Mouse (Mus musculus) gastrocnemius, adult 2 months (tissue): ENCODE data around the gene Slc7a15. TPM values are rescaled to one million over a fixed set of nuclear protein-coding genes. Genes with fewer than 3 reads are reported as not detected.

Experiments
- DNase-seq: peaks from one replicate; pipeline ENCODE4 v3.0.0; 2022
- H3K27ac ChIP-seq: fragments of 200-600 bp; 2 replicates; pipeline ENCODE4 v1.8.1; 2022; ENCODE audit warnings: mild to moderate bottlenecking
- H3K4me3 ChIP-seq: fragments of 200-600 bp; 2 replicates; pipeline ENCODE4 v1.8.1; 2022; ENCODE audit warnings: mild to moderate bottlenecking, moderate library complexity
- CTCF ChIP-seq: fragments of 200-600 bp; IDR thresholded peaks from 2 replicates; pipeline ENCODE4 v1.8.1; 2022; ENCODE audit warnings: antibody characterized with exemption, mild to moderate bottlenecking, moderate library complexity
- intact Hi-C: fragments of 180-260 bp; cut with DNase I; formaldehyde crosslinking; loops from one replicate; pipeline ENCODE4 v1.15.1; 2025
- total RNA-seq, 2 experiments: library from RNA; stranded (reverse); gene quantifications; 2 replicates each; pipeline ENCODE4 v1.2.3; 2021

Slc7a15 gene
- total RNA-seq, 2 experiments from 2014 or later: not detected

DNA sequence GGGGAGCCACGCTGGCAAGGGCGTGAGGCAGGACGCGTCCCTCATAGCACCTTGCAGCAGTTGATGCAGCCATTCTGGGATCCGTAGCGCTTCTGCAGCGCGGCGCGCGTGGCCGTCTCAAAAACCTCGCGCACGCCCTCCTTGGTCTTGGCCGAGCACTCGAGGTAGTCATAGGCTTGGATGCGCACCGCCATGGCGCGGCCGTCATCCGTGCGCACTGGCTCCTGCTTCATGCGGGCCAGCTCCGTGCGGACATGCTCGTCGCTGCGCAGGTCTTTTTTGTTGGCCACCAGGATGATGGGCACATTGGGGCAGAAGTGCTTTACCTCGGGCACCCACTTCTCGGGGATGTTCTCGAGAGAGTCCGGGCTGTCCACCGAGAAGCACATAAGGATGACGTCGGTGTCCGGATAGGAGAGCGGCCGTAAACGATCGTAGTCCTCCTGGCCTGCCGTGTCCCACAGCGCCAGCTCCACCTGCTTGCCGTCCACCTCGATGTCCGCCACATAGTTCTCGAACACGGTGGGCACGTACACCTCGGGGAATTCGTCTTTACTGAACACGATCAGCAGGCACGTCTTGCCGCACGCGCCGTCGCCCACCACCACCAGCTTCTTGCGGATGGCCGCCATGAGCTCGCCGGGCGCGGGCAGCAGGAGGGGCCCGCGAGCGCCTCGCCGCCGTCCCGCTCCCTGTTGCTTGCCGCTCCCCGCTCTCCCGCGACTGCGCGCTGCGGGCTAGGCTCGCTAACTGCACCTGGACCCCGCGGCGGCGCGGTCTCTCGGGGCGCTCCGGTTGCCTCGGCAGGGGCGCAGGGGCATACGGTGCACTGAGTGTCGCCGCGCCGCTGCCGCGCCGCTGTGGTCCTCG lies 99.6 kb downstream of the Slc7a15 start:
- Histone ChIP-seq H3K27ac (peak overlapping the region; percentile 100), H3K4me3 (peak overlapping the region; percentile 85)
- peak; percentile 74 for DNase-seq
- TF ChIP-seq CTCF: no peak; the same call in 1 of the 2 replicates
- intact Hi-C loops: no loop called here

DNA sequence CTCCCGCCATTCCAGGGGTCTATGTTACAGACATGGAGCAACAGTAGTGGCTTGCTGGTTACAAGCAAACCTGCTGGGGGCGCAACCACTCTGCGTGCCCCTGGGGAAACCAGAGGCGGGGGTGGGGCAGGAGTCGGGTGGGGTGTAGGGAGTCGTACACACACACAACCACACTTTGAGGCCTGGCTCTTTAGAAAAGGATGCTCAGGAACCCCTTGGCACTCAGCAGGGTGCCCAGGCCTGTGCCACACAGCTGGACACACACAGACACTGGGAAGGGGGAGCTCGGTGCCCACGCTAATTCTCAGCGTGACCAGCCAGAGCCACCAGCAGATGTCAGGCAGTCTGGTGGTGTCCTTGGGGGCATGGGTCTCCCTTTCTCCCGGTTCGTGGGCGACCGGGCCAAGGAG lies 100.3 kb downstream of the Slc7a15 start:
- H3K4me3 ChIP-seq: peak overlapping the region; percentile 85
- intact Hi-C loops: no loop called here
- DNase-seq: peak; percentile 61
- peak; percentile 41 for TF ChIP-seq CTCF
- peak overlapping the region; percentile 100 for H3K27ac ChIP-seq

DNA sequence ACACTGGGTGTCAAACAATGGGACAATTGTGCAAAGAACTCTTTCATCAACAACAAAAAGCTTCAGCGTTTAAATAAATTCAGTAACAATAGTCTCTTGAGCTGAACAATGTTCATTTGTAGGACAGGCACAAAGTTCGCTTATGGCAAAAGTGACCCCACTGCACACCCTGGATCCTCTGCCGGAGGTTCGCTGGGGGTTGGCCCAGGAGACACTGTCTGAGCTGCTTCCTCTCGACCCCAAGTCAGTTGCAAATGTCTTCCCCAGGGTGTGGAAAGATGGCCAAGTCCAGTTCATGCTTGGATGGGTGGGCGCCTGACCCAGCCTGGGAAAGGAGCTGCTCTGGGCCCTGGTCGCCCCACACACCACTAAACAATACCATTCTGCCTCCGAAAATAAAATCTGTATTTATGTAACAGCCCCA lies 100.7 kb downstream of the Slc7a15 start:
- TF ChIP-seq CTCF: no peak
- peak; percentile 43 for DNase-seq
- Histone ChIP-seq H3K4me3 (peak overlapping the region; percentile 85), H3K27ac (peak overlapping the region; percentile 100)
- intact Hi-C loops: no loop called here

DNA sequence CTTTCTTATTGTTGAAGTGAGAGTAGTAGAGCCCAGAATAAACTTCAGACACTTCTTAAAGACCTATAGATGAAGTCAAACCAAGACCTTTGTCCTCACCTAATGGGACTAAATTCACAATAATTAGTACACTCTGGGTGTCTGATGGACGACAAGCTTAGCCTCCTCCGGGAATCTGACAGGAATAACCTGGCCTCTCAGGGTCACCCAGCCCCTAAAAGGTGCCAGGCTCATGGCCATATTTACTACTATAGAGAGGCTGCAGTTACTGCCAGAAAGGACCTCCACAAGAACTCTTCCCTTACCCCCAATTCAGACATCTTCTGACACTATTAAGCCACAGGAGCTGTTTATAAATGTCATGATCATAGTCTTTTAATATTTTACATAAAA lies 101.6 kb downstream of the Slc7a15 start:
- Histone ChIP-seq H3K4me3 (peak overlapping the region; percentile 85), H3K27ac (peak overlapping the region; percentile 100)
- intact Hi-C loops: no loop called here
- TF ChIP-seq CTCF: no peak
- DNase-seq: peak; percentile 8

DNA sequence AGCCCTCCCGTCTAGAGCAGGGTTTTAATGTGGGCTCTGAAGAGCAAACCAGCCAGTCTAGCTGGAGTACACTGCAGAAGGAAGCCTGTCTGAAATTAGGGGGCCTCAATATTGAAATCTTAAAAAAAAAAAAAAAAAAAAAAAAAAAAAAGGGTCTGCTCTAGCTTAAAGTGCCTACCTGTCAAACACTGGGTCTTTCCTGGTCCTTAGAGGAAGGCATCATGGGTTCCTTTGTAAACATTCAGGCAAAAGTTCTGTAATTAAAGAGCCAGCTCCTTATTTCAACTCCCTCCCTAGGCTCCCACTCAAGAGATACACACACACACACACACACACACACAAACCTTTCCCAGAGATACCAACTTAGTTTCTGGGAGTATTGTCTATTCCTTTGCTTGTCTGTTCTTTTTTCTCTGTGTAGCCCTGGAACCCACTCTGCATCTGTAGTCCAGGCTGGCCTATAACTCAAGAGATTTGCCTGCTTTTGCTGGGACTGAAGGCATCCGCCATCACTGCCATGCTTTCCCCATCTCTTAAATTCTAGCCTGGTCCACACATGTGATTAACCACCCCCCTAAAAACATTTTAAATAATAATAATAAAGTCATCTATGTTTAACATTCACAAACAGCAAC lies 102.1 kb downstream of the Slc7a15 start:
- peak overlapping the region; percentile 100 for H3K27ac ChIP-seq
- peak; percentile 5 for DNase-seq
- intact Hi-C loops: no loop called here
- no peak for TF ChIP-seq CTCF
- H3K4me3 ChIP-seq: peak overlapping the region; percentile 85

DNA sequence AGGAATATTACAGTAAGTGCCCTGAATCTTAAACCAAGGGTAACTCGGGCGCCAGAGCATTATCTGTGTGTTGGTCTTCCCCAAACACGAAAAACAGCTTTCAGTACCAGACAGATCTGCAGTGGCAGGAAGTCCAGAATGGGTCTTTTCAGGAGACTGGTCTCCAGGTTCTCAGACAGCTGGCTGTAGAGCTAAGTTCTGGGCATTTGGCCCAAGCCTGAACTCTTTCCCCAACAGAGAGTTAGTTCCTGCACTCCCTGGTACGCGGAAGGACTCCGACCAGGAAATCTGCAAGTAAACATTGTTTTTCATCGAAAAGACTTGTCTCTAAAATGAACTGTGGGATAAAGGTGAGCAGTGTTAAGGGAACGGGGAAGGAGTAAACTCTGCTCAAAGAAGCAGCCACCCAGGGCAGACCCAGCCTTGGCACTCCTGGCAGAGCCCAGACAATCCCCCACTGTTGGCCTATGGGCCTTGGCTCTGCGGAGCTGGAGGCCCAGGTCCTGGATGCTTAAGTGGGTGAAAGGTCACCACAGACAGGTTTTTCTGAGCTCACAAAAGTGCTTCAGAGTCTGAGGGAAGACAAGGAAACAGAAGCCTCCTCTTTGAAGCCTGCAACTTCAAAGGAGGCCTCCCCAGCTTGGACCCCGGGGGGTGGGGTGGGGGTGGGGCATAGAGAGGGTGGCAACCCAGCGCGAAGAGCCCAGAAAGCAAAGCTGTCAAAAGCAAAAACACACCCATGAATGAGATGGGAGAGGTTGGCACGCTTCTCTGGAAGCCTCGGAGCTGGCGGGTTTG lies 102.8 kb downstream of the Slc7a15 start:
- no peak for TF ChIP-seq CTCF
- intact Hi-C loops: no loop called here
- peak overlapping the region; percentile 100 for H3K27ac ChIP-seq
- DNase-seq: peak; percentile 69
- H3K4me3 ChIP-seq: peak overlapping the region; percentile 85

DNA sequence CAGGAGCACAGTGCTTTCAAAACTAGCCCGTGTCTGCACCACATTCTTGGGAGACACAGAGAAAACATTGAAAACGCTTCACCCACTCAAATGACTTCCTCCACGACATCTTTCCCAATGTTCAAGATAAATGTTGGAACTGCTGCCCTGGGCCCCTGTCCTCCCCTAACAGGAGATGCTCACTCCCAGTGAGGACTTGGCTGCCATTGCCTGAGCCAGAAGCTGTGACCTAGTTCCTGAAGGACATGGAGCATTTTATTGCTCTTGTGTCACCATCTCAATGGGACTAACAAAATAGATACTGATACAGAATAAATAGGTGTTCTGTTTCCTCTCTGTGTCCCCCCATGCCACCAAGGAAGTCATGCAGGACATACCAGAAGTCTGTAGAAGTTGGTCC lies 104.2 kb downstream of the Slc7a15 start:
- H3K27ac ChIP-seq: peak overlapping the region; percentile 43; the same call in 1 of the 2 replicates
- no peak for DNase-seq
- H3K4me3 ChIP-seq: no peak overlapping the region
- intact Hi-C loops: no loop called here
- TF ChIP-seq CTCF: no peak

DNA sequence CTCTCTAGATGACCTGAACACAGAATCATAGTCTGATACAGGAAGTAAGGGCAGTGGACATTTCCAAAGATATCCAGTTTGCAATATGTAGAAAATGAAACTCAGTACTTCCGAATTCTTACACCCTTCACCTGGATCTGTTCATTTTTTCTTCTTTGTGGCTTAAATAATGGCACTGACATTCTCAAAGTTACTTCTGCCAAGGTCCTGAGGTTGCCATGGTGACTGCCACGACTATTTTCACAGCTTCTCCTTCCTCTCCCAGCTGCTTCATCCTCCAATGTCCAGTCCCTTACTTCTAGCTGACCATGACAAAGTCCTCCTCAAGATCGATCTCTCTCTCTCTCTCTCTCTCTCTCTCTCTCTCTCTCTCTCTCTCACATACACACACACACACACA lies 105.5 kb downstream of the Slc7a15 start:
- intact Hi-C loops: no loop called here
- Histone ChIP-seq H3K4me3 (no peak overlapping the region), H3K27ac (no peak overlapping the region)
- no peak for DNase-seq
- TF ChIP-seq CTCF: no peak

DNA sequence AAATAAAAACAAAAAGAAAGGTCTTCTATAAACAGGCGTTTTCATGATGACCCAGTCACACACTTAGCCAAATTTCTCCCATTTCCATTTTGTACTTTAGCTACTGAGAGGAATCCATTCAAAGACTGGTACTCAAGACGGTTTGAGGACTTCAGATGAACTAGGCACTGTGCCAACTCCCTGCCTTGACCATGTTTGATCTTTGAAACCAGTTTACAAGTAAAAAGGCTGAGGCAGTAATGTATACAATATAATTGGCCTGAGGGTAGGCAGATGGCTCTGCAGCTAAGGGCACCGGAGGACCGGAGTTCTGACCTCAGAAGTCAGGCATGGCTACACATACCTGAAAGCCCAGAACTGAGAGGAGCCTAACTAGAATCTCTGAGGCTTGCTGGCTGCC lies 109.8 kb downstream of the Slc7a15 start:
- DNase-seq: peak; percentile 1
- intact Hi-C loops: no loop called here
- TF ChIP-seq CTCF: no peak
- Histone ChIP-seq H3K4me3 (no peak overlapping the region), H3K27ac (no peak overlapping the region)

DNA sequence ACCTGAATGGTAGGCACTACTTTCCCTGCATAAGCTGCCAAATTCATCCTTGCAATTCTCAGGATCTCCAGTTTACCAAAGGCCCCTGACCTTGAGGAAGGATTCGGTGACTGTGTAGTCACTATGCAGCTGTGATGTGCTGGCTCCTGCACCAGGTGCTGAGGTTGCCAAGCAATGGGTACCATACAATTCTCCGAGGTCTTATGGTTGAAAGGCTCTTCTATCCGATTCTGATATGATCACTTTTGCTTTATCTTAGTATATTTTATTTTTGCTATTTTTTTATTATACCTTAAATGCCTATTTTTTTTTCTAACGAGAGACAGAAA lies 110.2 kb downstream of the Slc7a15 start:
- Histone ChIP-seq H3K27ac (no peak overlapping the region), H3K4me3 (no peak overlapping the region)
- no peak for TF ChIP-seq CTCF
- no peak for DNase-seq
- intact Hi-C loops: no loop called here

DNA sequence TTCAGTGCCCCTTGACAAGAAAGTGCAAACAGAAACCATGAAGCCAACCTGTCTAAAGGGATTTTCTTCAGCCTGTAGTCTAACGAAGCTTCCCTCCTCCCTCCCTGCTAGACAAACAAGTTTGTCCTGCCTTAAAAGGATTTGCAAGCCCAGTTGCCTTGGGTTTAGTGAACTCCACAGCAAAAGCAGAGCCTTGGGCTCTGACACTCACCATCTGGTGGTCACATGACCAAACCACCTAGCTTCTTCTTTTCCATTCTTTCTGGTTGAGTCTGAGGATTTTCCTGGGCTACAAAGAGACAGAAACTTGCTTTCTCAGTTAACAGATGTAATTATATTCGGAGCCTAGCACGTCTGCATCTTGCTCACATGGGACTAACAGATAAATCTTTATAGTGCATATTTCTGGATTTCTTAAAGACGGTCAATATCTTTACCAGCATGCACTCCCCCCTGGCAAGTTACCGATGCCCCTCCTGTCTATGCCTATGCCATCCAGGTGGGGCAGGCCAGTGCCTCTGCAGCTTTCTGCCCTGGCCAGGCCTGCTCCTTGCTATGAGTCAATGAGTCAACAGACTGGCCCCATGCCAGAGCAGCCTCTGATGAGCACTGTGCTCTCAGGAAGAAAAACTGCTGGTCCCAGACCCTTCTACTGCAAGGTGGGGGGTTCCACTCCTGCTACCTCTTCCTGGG lies 110.8 kb downstream of the Slc7a15 start:
- Histone ChIP-seq H3K4me3 (no peak overlapping the region), H3K27ac (no peak overlapping the region)
- intact Hi-C loops: no loop called here
- peak; percentile 76 for DNase-seq
- TF ChIP-seq CTCF: no peak

DNA sequence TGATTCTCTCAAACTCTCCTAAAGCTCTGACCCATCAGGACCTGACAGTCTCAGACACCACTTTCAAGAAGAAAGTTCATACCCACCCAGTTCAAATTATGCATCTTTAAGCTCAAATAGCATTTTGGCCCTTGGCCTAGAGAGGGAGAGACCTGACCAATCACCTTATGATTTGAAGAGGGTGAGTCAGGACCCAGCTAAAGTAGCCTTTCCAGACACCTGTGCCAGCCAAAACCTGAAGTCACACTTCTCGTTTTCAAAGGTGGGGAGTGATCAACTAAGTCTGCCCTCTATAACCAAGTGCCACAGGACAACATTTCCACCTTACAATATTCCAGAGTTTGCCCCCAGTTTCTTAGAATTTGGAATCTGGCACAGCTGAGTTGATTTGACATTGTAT lies 111.6 kb downstream of the Slc7a15 start:
- intact Hi-C loops: no loop called here
- no peak for TF ChIP-seq CTCF

DNA sequence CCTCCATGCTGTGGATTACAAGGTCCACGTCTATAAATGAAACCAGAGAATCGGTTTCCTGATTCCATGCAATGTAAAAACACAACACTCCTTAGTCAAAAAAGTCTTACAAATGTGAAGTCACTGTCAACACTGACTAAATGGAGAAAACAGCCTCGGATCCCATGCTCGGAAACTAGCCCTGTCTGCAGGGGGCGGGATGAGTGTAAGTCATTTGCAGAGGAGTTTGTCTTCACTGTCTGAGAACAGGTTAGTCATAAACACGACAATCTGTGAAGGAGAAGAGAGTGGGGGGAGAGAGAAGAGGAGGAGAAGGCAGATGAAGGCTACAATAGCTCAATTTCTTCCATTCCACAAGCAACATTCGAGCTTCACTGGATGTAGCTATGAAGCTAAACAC lies 113.6 kb downstream of the Slc7a15 start:
- TF ChIP-seq CTCF: no peak
- DNase-seq: no peak
- H3K27ac ChIP-seq: no peak overlapping the region
- intact Hi-C loops: no loop called here
- H3K4me3 ChIP-seq: no peak overlapping the region

More for the DNA sequence above, 111.6 kb downstream of the Slc7a15 start:
- DNase-seq: peak; percentile 6
- Histone ChIP-seq H3K4me3 (no peak overlapping the region), H3K27ac (no peak overlapping the region)
